Mouse (Mus musculus): ENCODE data around the gene Atp6v1c2. TPM values are rescaled to one million over a fixed set of nuclear protein-coding genes. Genes with fewer than 3 reads are reported as not detected.

Gene Atp6v1c2
- polyA plus RNA-seq, 1 experiment from 2014 or later, result 0.36 TPM

GRCm38 (mm10) chr12:17266673-17266990 lies 62.5 kb downstream of the Atp6v1c2 start:
- H3K9me3 ChIP-seq (replicated peaks), result no peaks in the 10 kb centered on the region
- no peak for DNase-seq (ENCODE audit: low spot score)
- peaks cover 35% of the 10 kb centered on the region for H3K36me3 ChIP-seq
- peak overlapping the region; percentile 92 for H3K27ac ChIP-seq
- H3K27me3 ChIP-seq (ENCODE audit: low read depth, poor library complexity, severe bottlenecking), result no peaks in the 10 kb centered on the region
- WGBS, result under 1% methylated on average over 21 of the region's 21 CpGs
- H3K4me1 ChIP-seq, result peaks cover 16% of the 10 kb centered on the region
- peak overlapping the region; percentile 93 for H3K4me3 ChIP-seq

- Histone ChIP-seq H3K27me3 (ENCODE audit: low read depth, poor library complexity, severe bottlenecking) (no peaks in the 10 kb centered on the region), H3K4me3 (peak within 1 kb of the TSS; percentile 93), H3K27ac (peak within 1 kb of the TSS; percentile 92), H3K9me3 (replicated peaks) (no peaks in the 10 kb centered on the region), H3K4me1 (peaks cover 16% of the 10 kb centered on the region), H3K36me3 (peaks cover 30% of the 10 kb centered on the region)
- peak; percentile 96 for DNase-seq (ENCODE audit: low spot score)
- 3% methylated on average over 48 of the region's 48 CpGs for WGBS
These were observed 63.0 kb downstream of the Atp6v1c2 start, which contains the start of gene Pdia6 for GRCm38 (mm10) chr12:17265971-17266672. Gene Pdia6, plus strand, starts transcription at chr12:17266545.

GRCm38 (mm10) chr12:17264826-17265225 lies 64.3 kb downstream of the Atp6v1c2 start:
- Histone ChIP-seq H3K36me3 (peaks cover 17% of the 10 kb centered on the region), H3K4me3 (no peak overlapping the region), H3K4me1 (peaks cover 16% of the 10 kb centered on the region), H3K27me3 (ENCODE audit: low read depth, poor library complexity, severe bottlenecking) (no peaks in the 10 kb centered on the region), H3K27ac (no peak overlapping the region), H3K9me3 (replicated peaks) (no peaks in the 10 kb centered on the region)
- no peak for DNase-seq (ENCODE audit: low spot score)
- 85% methylated on average over 2 of the region's 2 CpGs for WGBS

DNA sequence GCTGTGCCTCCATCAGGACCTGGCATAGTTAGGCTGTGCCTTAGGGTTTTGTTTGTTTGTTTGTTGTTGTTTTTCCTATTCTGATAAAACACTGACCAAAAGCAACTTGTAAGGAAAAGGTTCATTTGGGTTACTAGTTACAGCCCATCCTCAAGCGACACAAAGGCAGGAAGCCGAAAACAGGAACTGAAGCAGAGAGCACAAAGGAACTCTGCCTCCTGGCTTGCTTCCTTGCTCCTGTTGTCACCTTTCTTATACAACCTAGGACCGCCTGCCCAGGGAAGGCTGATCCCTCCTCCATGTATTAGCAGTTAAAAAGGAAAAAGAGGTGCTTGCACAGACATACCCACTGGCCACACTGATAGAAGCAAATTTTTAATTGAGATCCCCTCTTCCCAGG lies 65.3 kb downstream of the Atp6v1c2 start:
- Histone ChIP-seq H3K27me3 (ENCODE audit: low read depth, poor library complexity, severe bottlenecking) (no peaks in the 10 kb centered on the region), H3K9me3 (replicated peaks) (no peaks in the 10 kb centered on the region), H3K36me3 (peaks cover 9% of the 10 kb centered on the region), H3K4me3 (no peak overlapping the region), H3K27ac (no peak overlapping the region), H3K4me1 (peaks cover 12% of the 10 kb centered on the region)
- 78% methylated on average over 3 of the region's 3 CpGs for WGBS
- DNase-seq (ENCODE audit: low spot score), result no peak

DNA sequence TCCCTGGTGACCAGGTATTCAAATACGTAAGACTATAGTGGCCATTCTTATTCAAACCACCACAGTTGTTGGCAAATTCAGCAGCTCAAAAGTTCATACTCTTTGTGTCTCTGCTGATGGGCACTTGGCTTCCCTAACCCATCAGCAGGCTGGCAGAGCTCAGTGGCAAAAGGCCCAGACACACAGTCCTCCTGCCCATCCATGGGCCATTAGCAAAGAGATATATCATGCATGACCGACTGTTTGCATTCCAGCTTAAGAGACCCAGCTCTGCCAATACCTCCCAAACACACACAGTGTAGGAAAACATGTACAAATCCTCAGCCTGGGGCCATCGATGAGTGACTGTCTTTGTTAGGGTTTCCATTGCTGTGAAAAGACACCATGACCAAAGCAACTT lies 68.2 kb downstream of the Atp6v1c2 start:
- H3K27ac ChIP-seq, result no peak overlapping the region
- no peak for DNase-seq (ENCODE audit: low spot score)
- 87% methylated on average over 3 of the region's 3 CpGs for WGBS
- peaks cover 7% of the 10 kb centered on the region; the same call in 1 of the 2 replicates for H3K27me3 ChIP-seq (ENCODE audit: low read depth, poor library complexity, severe bottlenecking)
- no peaks in the 10 kb centered on the region for H3K9me3 ChIP-seq (replicated peaks)
- no peak overlapping the region for H3K4me3 ChIP-seq
- no peaks in the 10 kb centered on the region for H3K36me3 ChIP-seq
- no peaks in the 10 kb centered on the region for H3K4me1 ChIP-seq

DNA sequence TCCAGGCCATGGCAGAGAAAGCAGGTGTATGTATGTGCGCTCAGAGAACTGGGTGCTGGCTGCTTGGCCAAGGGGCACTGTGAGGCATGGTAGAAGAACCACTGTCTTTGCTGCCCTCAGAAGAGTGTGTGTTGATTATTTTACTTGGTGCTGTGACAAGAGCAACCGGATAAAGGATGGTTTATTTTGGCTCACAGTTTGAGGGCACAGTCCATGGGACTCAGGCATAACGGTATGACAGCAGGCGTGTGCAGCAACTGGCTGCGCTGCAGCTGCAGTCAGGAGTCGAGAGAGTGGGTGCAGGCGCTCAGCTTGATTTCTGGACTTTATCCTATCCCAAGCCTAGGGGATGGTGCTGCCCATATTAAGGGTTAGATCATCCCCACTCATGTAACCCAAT lies 70.7 kb downstream of the Atp6v1c2 start:
- Histone ChIP-seq H3K27me3 (ENCODE audit: low read depth, poor library complexity, severe bottlenecking) (peaks cover 33% of the 10 kb centered on the region), H3K27ac (no peak overlapping the region), H3K9me3 (replicated peaks) (no peaks in the 10 kb centered on the region), H3K4me3 (no peak overlapping the region), H3K36me3 (no peaks in the 10 kb centered on the region), H3K4me1 (0 out of 2 replicates have a peak, but pooled peaks cover 1% of the 10 kb centered on the region)
- DNase-seq (ENCODE audit: low spot score), result no peak
- whole genome bisulfite sequencing, result 91% methylated on average over 7 of the region's 7 CpGs

- no peaks in the 10 kb centered on the region for H3K36me3 ChIP-seq
- 6% methylated on average over 9 of the region's 10 CpGs for WGBS
- no peak overlapping the region for H3K4me3 ChIP-seq
- no peak overlapping the region for H3K27ac ChIP-seq
- DNase-seq (ENCODE audit: low spot score), result peak; percentile 72
- H3K9me3 ChIP-seq (replicated peaks), result no peaks in the 10 kb centered on the region
- peaks cover 46% of the 10 kb centered on the region for H3K27me3 ChIP-seq (ENCODE audit: low read depth, poor library complexity, severe bottlenecking)
- H3K4me1 ChIP-seq, result 0 out of 2 replicates have a peak, but pooled peaks cover 5% of the 10 kb centered on the region
These were observed 72.3 kb downstream of the Atp6v1c2 start for GRCm38 (mm10) chr12:17256905-17257304.

DNA sequence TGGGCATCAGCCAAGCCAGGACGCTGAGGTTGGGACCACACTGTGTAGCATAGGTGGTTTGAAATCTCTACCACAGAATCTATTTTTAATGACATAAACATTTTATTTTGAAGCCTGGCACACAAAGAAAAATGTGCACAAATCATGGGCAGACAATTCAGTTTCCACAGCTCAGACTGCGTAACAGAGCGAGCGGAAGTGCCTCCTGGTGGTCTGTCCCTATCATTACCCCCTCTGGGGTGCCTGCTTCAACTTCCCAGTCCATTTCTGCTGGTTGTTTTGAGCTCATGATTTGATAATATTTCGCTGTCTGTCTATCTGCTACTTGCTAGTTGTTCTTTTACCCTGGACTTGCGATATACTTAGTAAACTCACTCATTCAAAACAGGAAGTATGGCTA lies 73.6 kb downstream of the Atp6v1c2 start:
- Histone ChIP-seq H3K4me1 (0 out of 2 replicates have a peak, but pooled peaks cover 5% of the 10 kb centered on the region), H3K27ac (no peak overlapping the region), H3K36me3 (no peaks in the 10 kb centered on the region), H3K9me3 (replicated peaks) (no peaks in the 10 kb centered on the region), H3K27me3 (ENCODE audit: low read depth, poor library complexity, severe bottlenecking) (peaks cover 47% of the 10 kb centered on the region), H3K4me3 (no peak overlapping the region)
- no peak for DNase-seq (ENCODE audit: low spot score)
- WGBS, result 90% methylated on average over 6 of the region's 6 CpGs

- Histone ChIP-seq H3K27ac (no peak overlapping the region), H3K4me3 (0 out of 2 replicates have a peak overlapping the region, but pooled peaks have one; percentile 5), H3K36me3 (no peaks in the 10 kb centered on the region), H3K4me1 (0 out of 2 replicates have a peak, but pooled peaks cover 9% of the 10 kb centered on the region), H3K27me3 (ENCODE audit: low read depth, poor library complexity, severe bottlenecking) (peaks cover 47% of the 10 kb centered on the region), H3K9me3 (replicated peaks) (no peaks in the 10 kb centered on the region)
- peak; percentile 75 for DNase-seq (ENCODE audit: low spot score)
- WGBS, result 10% methylated on average over 9 of the region's 9 CpGs
These were observed 76.1 kb downstream of the Atp6v1c2 start for GRCm38 (mm10) chr12:17253069-17253468.

GRCm38 (mm10) chr12:17250962-17251361 lies 78.2 kb downstream of the Atp6v1c2 start:
- Histone ChIP-seq H3K27me3 (ENCODE audit: low read depth, poor library complexity, severe bottlenecking) (peaks cover 40% of the 10 kb centered on the region), H3K36me3 (no peaks in the 10 kb centered on the region), H3K4me3 (no peak overlapping the region), H3K4me1 (0 out of 2 replicates have a peak, but pooled peaks cover 9% of the 10 kb centered on the region), H3K27ac (no peak overlapping the region), H3K9me3 (replicated peaks) (no peaks in the 10 kb centered on the region)
- 79% methylated on average over 8 of the region's 8 CpGs for WGBS
- DNase-seq (ENCODE audit: low spot score), result no peak

DNA sequence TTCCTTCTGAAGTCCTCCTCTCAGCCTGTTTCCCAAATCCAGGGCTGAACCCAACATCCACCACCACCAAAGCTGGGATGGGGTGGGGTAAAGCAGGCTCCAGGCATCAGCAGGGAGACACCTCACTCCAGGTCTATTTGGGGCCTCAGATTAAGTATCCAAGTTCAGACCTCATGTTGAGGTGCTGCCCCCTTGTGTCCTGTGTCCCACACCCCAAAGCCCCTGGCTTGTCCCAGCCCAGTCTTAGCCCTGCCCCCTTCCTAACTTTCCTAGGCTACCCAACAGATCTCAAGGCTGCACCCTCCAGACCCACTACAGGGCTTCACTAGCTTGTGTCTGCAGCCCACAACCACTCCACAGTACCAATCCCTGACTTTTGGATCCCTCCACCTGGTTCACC lies 87.1 kb downstream of the Atp6v1c2 start:
- Histone ChIP-seq H3K36me3 (no peaks in the 10 kb centered on the region), H3K4me3 (no peak overlapping the region), H3K27me3 (ENCODE audit: low read depth, poor library complexity, severe bottlenecking) (no peaks in the 10 kb centered on the region), H3K4me1 (peaks cover 21% of the 10 kb centered on the region), H3K27ac (no peak overlapping the region), H3K9me3 (replicated peaks) (0 out of 2 replicates have a peak, but pooled peaks cover 3% of the 10 kb centered on the region)
- DNase-seq (ENCODE audit: low spot score), result no peak

- Histone ChIP-seq H3K4me1 (peaks cover 21% of the 10 kb centered on the region), H3K36me3 (no peaks in the 10 kb centered on the region), H3K9me3 (replicated peaks) (0 out of 2 replicates have a peak, but pooled peaks cover 3% of the 10 kb centered on the region), H3K4me3 (no peak overlapping the region), H3K27ac (no peak overlapping the region), H3K27me3 (ENCODE audit: low read depth, poor library complexity, severe bottlenecking) (no peaks in the 10 kb centered on the region)
- 97% methylated on average over 9 of the region's 9 CpGs for WGBS
- no peak for DNase-seq (ENCODE audit: low spot score)
These were observed 87.5 kb downstream of the Atp6v1c2 start for GRCm38 (mm10) chr12:17241614-17242013.

DNA sequence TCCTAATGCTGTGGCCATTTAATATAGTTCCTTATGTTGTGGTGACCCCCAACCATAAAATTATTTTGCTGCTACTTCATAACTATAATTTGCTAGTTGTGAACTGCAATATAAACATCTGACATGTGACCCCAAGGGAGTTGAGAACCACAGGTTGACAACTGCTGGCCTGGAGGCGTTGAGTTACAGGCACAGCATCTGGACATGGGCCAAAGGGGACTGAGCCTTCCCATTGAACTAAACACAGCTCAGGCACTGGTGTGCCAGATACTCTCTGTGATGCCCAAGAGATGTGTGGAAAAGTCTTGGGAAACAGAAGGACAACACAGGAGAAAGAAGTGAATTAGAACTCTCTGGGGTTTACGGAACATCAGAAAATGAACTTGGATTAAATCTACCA lies 88.1 kb downstream of the Atp6v1c2 start:
- 0 out of 2 replicates have a peak, but pooled peaks cover 3% of the 10 kb centered on the region for H3K9me3 ChIP-seq (replicated peaks)
- 93% methylated on average over 2 of the region's 2 CpGs for WGBS

DNA sequence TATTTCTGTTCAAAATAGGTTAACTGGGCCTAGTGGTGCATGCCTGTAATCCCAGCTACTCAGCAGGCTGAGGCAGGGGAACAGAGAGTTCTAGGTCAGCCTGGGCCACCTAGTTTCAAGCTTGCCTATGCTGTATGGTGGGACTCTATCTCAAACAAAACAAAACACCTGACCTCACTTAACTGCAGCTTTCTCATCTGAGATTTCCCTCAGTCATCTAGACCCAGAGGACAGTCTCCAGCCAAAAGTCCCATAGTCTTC lies 89.8 kb downstream of the Atp6v1c2 start:
- Histone ChIP-seq H3K27me3 (ENCODE audit: low read depth, poor library complexity, severe bottlenecking) (no peaks in the 10 kb centered on the region), H3K4me1 (peaks cover 28% of the 10 kb centered on the region), H3K9me3 (replicated peaks) (0 out of 2 replicates have a peak, but pooled peaks cover 3% of the 10 kb centered on the region), H3K4me3 (no peak overlapping the region), H3K36me3 (no peaks in the 10 kb centered on the region), H3K27ac (peak overlapping the region; percentile 80)
- DNase-seq (ENCODE audit: low spot score), result no peak

More for the DNA sequence above, 88.1 kb downstream of the Atp6v1c2 start:
- peaks cover 23% of the 10 kb centered on the region for H3K4me1 ChIP-seq
- no peak for DNase-seq (ENCODE audit: low spot score)
- H3K27me3 ChIP-seq (ENCODE audit: low read depth, poor library complexity, severe bottlenecking), result no peaks in the 10 kb centered on the region
- H3K36me3 ChIP-seq, result no peaks in the 10 kb centered on the region
- no peak overlapping the region for H3K4me3 ChIP-seq
- H3K27ac ChIP-seq, result no peak overlapping the region
